12 mouse cellular contexts compared by ENCODE assay signal in the genomic region with DNA sequence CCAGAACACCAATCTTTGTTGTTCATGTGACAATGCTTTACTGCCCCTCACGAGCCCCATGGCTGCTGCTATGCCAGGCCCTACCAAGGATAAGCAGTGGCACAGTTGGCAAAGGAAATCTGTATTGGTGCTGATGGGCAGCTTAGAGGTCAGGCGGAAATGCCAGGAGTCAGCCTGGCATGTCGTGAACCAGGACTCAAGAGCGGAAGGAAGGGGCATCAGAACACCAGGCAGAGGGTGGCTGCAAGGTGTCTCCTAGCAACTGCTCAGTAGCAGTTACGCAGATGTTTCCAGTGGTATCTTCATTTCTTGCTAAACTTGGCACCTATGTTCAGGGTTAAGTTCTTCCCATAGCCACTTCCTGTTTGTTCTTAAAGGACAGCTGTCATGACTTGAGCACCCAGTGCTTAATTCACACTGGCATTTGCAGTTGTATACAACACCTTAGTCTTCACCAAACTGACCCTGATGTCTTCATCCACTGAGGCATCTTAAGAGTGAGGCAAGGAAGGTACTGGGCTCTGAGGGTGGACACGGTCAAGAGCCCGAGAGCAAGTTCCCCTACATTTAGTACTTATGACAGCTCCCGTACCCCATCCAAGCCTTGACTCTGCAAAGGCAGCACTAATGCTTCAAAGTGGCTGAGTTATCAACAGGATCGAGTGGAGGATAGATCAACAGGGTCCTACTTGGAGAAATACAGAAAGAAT. TPM values are rescaled to one million over a fixed set of nuclear protein-coding genes. Genes with fewer than 3 reads are reported as not detected.
DNase-seq lines count a peak whose midpoint lies in the region; TF ChIP-seq lines count a peak whose summit lies in the region.
"Had no signal": no experiment of that assay in that cellular context is flagged by ENCODE, and none has a peak within 500 bp of the region (broad histone marks: within the 10 kb centered on the region; RNA-seq: fewer than 3 reads in every experiment).

No protein-coding gene starts in this region.

- no peak for TF ChIP-seq CTCF in cerebellum, adult 2 months (IDR thresholded peaks at IDR 0.05; ENCODE audit: borderline replicate concordance, insufficient read depth, low read depth, low read length)

- intact Hi-C loops in heart, postnatal 36 days (cut with DNase I), result loop anchor here (1.0 to 2.0 kb wide), 3 partner anchors 260 to 336 kb away; no protein-coding TSS in a partner anchor

- WGBS in cerebellum, adult 2 months, result 93% methylated on average over 9 of the region's 9 CpGs

- H3K4me3 ChIP-seq in cerebellum, adult 2 months (replicated peaks; ENCODE audit: insufficient read depth, low read depth, low read length), result no peak overlapping the region
- H3K4me3 ChIP-seq: kidney, embryonic 15.5 days; neural tube, embryonic 13.5 days; stomach, embryonic 15.5 days had no signal

- H3K27me3 ChIP-seq in cerebellum, adult 2 months (ENCODE audit: control insufficient read depth, insufficient read depth, low read length), result no peaks in the 10 kb centered on the region
- H3K27me3 ChIP-seq: kidney, embryonic 15.5 days; neural tube, embryonic 13.5 days; stomach, embryonic 15.5 days had no signal

- no peak overlapping the region for H3K27ac ChIP-seq in cerebellum, adult 2 months (ENCODE audit: insufficient read depth, low read length)
- H3K27ac ChIP-seq: kidney, embryonic 15.5 days; liver, embryonic 14.5 days; stomach, embryonic 15.5 days had no signal

- peaks cover 2% of the 10 kb centered on the region; the same call in 1 of the 2 replicates for H3K4me1 ChIP-seq in cerebellum, adult 2 months (ENCODE audit: control insufficient read depth, insufficient read depth, low read length)
- H3K4me1 ChIP-seq: kidney, embryonic 15.5 days; stomach, embryonic 15.5 days had no signal

- DNase-seq in heart, adult 11 months, result peak; percentile 87
- no peak for DNase-seq in heart, postnatal 36 days
- DNase-seq in spleen, postnatal 36 days (ENCODE audit: low spot score in 2 of 2), result peak; percentile 44 to 61
- no peak for DNase-seq in spleen, postnatal 4 days (ENCODE audit: low spot score in 2 of 2)
- peak; percentile 36 to 61 for DNase-seq in natural killer cell, adult 2 months (ENCODE audit: low spot score in 2 of 2)
- DNase-seq in ovary, postnatal 14 days (ENCODE audit: low spot score), result no peak
- DNase-seq in urinary bladder, postnatal 36 days (ENCODE audit: low spot score in 2 of 2), result no peak
- DNase-seq in cerebellum, adult 2 months, result no peak

- no peak for TF ChIP-seq POLR2A in cerebellum, adult 2 months (IDR thresholded peaks at IDR 0.05; ENCODE audit: borderline replicate concordance, insufficient read depth, low read length)

RNA-seq across cellular contexts. Expression of a gene that starts 22.6 kb away (rescaled TPM):
- 1 to 10 TPM; 6.4 to 7.0 TPM for total RNA-seq in heart, postnatal 36 days (2021)
- polyA plus RNA-seq in cerebellum, adult 2 months (2012; rRNA removed), result 6.1 and 7.0 TPM in 2 replicates

RNA-seq across cellular contexts. Expression of a gene that starts 24.9 kb away (rescaled TPM):
- 1 to 10 TPM; 2.5 to 4.5 TPM for total RNA-seq in heart, postnatal 36 days (2021)
- polyA plus RNA-seq in cerebellum, adult 2 months (2012; rRNA removed), result 1.3 and 1.8 TPM in 2 replicates

Comparison
In these comparisons a context has a peak if more than half of its experiments do, and no peak if none do; other contexts are left out.
1. DNase-seq: peak in heart, adult 11 months (single experiment), spleen, postnatal 36 days (2 of 2) and natural killer cell, adult 2 months (2 of 2); none in heart, postnatal 36 days (0 of 2), spleen, postnatal 4 days (0 of 2), ovary, postnatal 14 days (single experiment), urinary bladder, postnatal 36 days (0 of 2) and cerebellum, adult 2 months (0 of 2).